Mouse (Mus musculus) hindbrain, postnatal 0 days (tissue): ENCODE measurements around the gene Mex3b. TPM values are rescaled to one million over a fixed set of nuclear protein-coding genes. Genes with fewer than 3 reads are reported as not detected.

Source experiments
- ATAC-seq: fragments of 200-750 bp; cut with Nextera tagmentation; 2 replicates; pipeline ENCODE4 v1.8.0; 2017; ENCODE audit warnings: mild to moderate bottlenecking, moderate TSS enrichment, moderate library complexity
- DNase-seq: peaks from one replicate; pipeline ENCODE4 v3.0.0-alpha.2; 2015; ENCODE audit warnings: low spot score
- H3K27ac ChIP-seq: fragments of 300-500 bp; sonication (generic); 2 replicates; pipeline ENCODE4 v1.5.1; 2014; ENCODE audit warnings: mild to moderate bottlenecking
- H3K27me3 ChIP-seq: fragments of 300-500 bp; sonication (generic); 2 replicates; pipeline ENCODE4 v1.6.1; 2014; ENCODE audit warnings: low read length, mixed read lengths; ENCODE audit not compliant: insufficient read depth
- H3K36me3 ChIP-seq: fragments of 300-500 bp; sonication (generic); 2 replicates; pipeline ENCODE4 v1.6.1; 2014; ENCODE audit warnings: low read length, mixed read lengths; ENCODE audit not compliant: insufficient read depth
- H3K4me1 ChIP-seq: fragments of 300-500 bp; sonication (generic); 2 replicates; pipeline ENCODE4 v1.6.1; 2014; ENCODE audit warnings: antibody characterized with exemption, low read length, mixed read lengths; ENCODE audit not compliant: insufficient read depth
- H3K4me2 ChIP-seq: fragments of 300-500 bp; sonication (generic); 2 replicates; pipeline ENCODE4 v1.6.1; 2014; ENCODE audit warnings: low read depth, mild to moderate bottlenecking, low read length, moderate library complexity, mixed read lengths
- H3K4me3 ChIP-seq: fragments of 300-500 bp; sonication (generic); 2 replicates; pipeline ENCODE4 v1.5.1; 2014; ENCODE audit warnings: low read length
- H3K9ac ChIP-seq: fragments of 300-500 bp; sonication (generic); replicated peaks from 2 replicates; pipeline ENCODE4 v1.6.1; 2014; ENCODE audit warnings: mild to moderate bottlenecking, low read length, moderate library complexity, mixed read lengths
- H3K9me3 ChIP-seq: fragments of 300-500 bp; sonication (generic); 2 replicates; pipeline ENCODE4 v1.6.1; 2016; ENCODE audit warnings: low read length, mixed read lengths
- CTCF ChIP-seq: IDR thresholded peaks from 2 replicates; pipeline ENCODE4 v1.5.1; 2016; ENCODE audit warnings: antibody characterized with exemption, control low read depth, low read depth
- WGBS: fragments of 180-500 bp; shearing (Covaris S2); extraction: QIAGEN DNeasy Blood & Tissue Kit; methylation state at CpG from one replicate; pipeline ENCODE4 v1.1.7; 2014; 5-methylcytosine and 5-hydroxymethylcytosine counted together
- polyA plus RNA-seq: library from polyadenylated mRNA; unstranded; fragments of >200 nt; fragmentation: Nextera tagmentation; extraction: Ambion mirVana; gene quantifications from 2 replicates; pipeline ENCODE4 v1.2.1, GENCODE M21; 2015
- total RNA-seq: library from RNA; depleted of rRNA; stranded (reverse); fragments of >200 nt; gene quantifications from 2 replicates; pipeline ENCODE4 v1.2.3, GENCODE M21; 2014

Mex3b gene
- total and polyA plus RNA-seq, 2 experiments from 2014 or later = 15.8 to 92.0 TPM

- no peak for TF ChIP-seq CTCF
- Histone ChIP-seq H3K36me3 (no peaks in the 10 kb centered on the region), H3K27ac (no peak overlapping the region), H3K9me3 (no peaks in the 10 kb centered on the region), H3K4me3 (no peak overlapping the region), H3K4me1 (no peaks in the 10 kb centered on the region), H3K9ac (no peak overlapping the region), H3K4me2 (no peak overlapping the region), H3K27me3 (no peaks in the 10 kb centered on the region)
- no peak for ATAC-seq
- WGBS = 61% methylated on average over 5 of the region's 5 CpGs
- DNase-seq = no peak
Measured at GRCm38 (mm10) chr7:82876551-82876950, 9.4 kb downstream of the Mex3b start.

GRCm38 (mm10) chr7:82880016-82880415, 12.9 kb downstream of the Mex3b start:
- Histone ChIP-seq H3K4me2 (no peak overlapping the region), H3K9ac (no peak overlapping the region), H3K4me3 (no peak overlapping the region), H3K27ac (no peak overlapping the region), H3K36me3 (no peaks in the 10 kb centered on the region), H3K4me1 (no peaks in the 10 kb centered on the region), H3K27me3 (no peaks in the 10 kb centered on the region), H3K9me3 (no peaks in the 10 kb centered on the region)
- DNase-seq (no peak), ATAC-seq (no peak)
- no peak for TF ChIP-seq CTCF
- 93% methylated on average over 5 of the region's 5 CpGs for WGBS

- DNase-seq = no peak
- Histone ChIP-seq H3K9ac (no peak overlapping the region), H3K4me2 (no peak overlapping the region), H3K27ac (no peak overlapping the region), H3K4me1 (no peaks in the 10 kb centered on the region), H3K9me3 (no peaks in the 10 kb centered on the region), H3K36me3 (no peaks in the 10 kb centered on the region), H3K4me3 (no peak overlapping the region), H3K27me3 (no peaks in the 10 kb centered on the region)
- ATAC-seq = no peak
- TF ChIP-seq CTCF = peak; percentile 13; the same call in 1 of the 2 replicates
- 92% methylated on average over 5 of the region's 5 CpGs for WGBS
Measured at GRCm38 (mm10) chr7:82880700-82881099, 13.6 kb downstream of the Mex3b start.

- H3K4me2 ChIP-seq = no peak overlapping the region
- H3K27me3 ChIP-seq = no peaks in the 10 kb centered on the region
- no peaks in the 10 kb centered on the region for H3K4me1 ChIP-seq
- ATAC-seq = no peak
- H3K4me3 ChIP-seq = no peak overlapping the region
- WGBS = 86% methylated on average over 6 of the region's 6 CpGs
- no peaks in the 10 kb centered on the region for H3K9me3 ChIP-seq
- no peak overlapping the region for H3K9ac ChIP-seq
- TF ChIP-seq CTCF = no peak
- no peaks in the 10 kb centered on the region for H3K36me3 ChIP-seq
- DNase-seq = no peak
- H3K27ac ChIP-seq = no peak overlapping the region
Measured at GRCm38 (mm10) chr7:82890317-82890850, 23.3 kb downstream of the Mex3b start.

- ATAC-seq (no peak), DNase-seq (no peak)
- Histone ChIP-seq H3K4me1 (no peaks in the 10 kb centered on the region), H3K4me3 (no peak overlapping the region), H3K27me3 (no peaks in the 10 kb centered on the region), H3K27ac (no peak overlapping the region), H3K9ac (no peak overlapping the region), H3K4me2 (no peak overlapping the region), H3K36me3 (no peaks in the 10 kb centered on the region), H3K9me3 (no peaks in the 10 kb centered on the region)
- TF ChIP-seq CTCF = no peak
- 32% methylated on average over 1 of the region's 1 CpGs for WGBS
Measured at GRCm38 (mm10) chr7:82890875-82891515, 23.9 kb downstream of the Mex3b start.

- no peak for ATAC-seq
- 63% methylated on average over 1 of the region's 1 CpGs for WGBS
- Histone ChIP-seq H3K4me1 (no peaks in the 10 kb centered on the region), H3K36me3 (no peaks in the 10 kb centered on the region), H3K9ac (no peak overlapping the region), H3K4me3 (no peak overlapping the region), H3K9me3 (no peaks in the 10 kb centered on the region), H3K27ac (no peak overlapping the region), H3K4me2 (no peak overlapping the region), H3K27me3 (no peaks in the 10 kb centered on the region)
- DNase-seq = no peak
- no peak for TF ChIP-seq CTCF
Measured at GRCm38 (mm10) chr7:82894366-82894765, 27.2 kb downstream of the Mex3b start.

GRCm38 (mm10) chr7:82895606-82896005, 28.5 kb downstream of the Mex3b start:
- no peak for TF ChIP-seq CTCF
- Histone ChIP-seq H3K4me3 (no peak overlapping the region), H3K36me3 (no peaks in the 10 kb centered on the region), H3K4me2 (no peak overlapping the region), H3K9ac (no peak overlapping the region), H3K4me1 (no peaks in the 10 kb centered on the region), H3K9me3 (no peaks in the 10 kb centered on the region), H3K27me3 (no peaks in the 10 kb centered on the region), H3K27ac (no peak overlapping the region)
- no peak for ATAC-seq
- no peak for DNase-seq
- 53% methylated on average over 2 of the region's 2 CpGs for WGBS
